ENCODE assay signal across 12 mouse cellular contexts in the genomic region with DNA sequence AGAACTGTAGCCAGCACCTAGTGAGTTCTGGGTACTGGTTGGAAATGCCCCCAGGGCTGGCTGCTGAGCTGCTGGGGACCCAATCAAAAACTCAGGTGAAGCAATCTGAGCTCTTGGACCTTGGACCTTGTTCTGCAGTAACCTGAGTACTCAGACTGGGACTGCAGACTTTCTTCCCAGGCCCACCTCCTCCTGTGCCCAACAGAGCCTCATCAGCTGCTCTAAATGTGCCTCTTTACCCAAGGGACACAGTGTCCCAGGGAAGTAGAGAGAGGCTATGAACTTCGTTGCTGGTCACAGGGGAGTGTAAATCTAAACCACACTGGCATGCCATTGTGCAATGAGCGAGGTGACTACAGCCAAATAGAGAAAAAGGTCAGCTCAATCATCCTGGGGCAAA.
A peak's percentile ranks its signal among the peaks of the same experiment; 100 is the strongest.
DNase-seq lines count a peak whose midpoint lies in the region; ATAC-seq and TF ChIP-seq lines count a peak whose summit lies in the region.
"Had no signal": no experiment of that assay in that cellular context is flagged by ENCODE, and none has a peak within 500 bp of the region (broad histone marks: within the 10 kb centered on the region; RNA-seq: fewer than 3 reads in every experiment).

No protein-coding gene starts in this region.

- H3K9me3 ChIP-seq in liver, embryonic 12.5 days (replicated peaks): no peaks in the 10 kb centered on the region
- H3K9me3 ChIP-seq: lung, embryonic 15.5 days had no signal

- intact Hi-C loops in left cerebral cortex, postnatal 36 days (cut with DNase I): no loop called here
- intact Hi-C loops in heart, postnatal 10 days (cut with DNase I): no loop called here

- no peak overlapping the region for H3K4me3 ChIP-seq in kidney, adult 2 months (ENCODE audit: insufficient read depth, low read depth, low read length)
- H3K4me3 ChIP-seq in liver, embryonic 12.5 days: no peak overlapping the region
- H3K4me3 ChIP-seq: lung, embryonic 15.5 days had no signal

- H3K4me1 ChIP-seq in kidney, adult 2 months (ENCODE audit: control insufficient read depth, insufficient read depth, low read length): peaks cover 23% of the 10 kb centered on the region
- no peaks in the 10 kb centered on the region for H3K4me1 ChIP-seq in liver, embryonic 12.5 days

- WGBS in kidney, adult 2 months: 21% methylated on average over 2 of the region's 2 CpGs
- WGBS in liver, embryonic 12.5 days (ENCODE audit: insufficient replicate concordance): 22% methylated on average over 2 of the region's 2 CpGs

- no peak overlapping the region for H3K9ac ChIP-seq in liver, embryonic 12.5 days
- H3K9ac ChIP-seq: lung, embryonic 15.5 days had no signal

- TF ChIP-seq CTCF in kidney, adult 2 months (conservative IDR thresholded peaks at IDR 0.05; ENCODE audit: insufficient read depth, insufficient read length, low read depth, low read length): 0 out of 2 replicates have a peak, but pooled peaks have one; percentile 0

- ATAC-seq in liver, embryonic 12.5 days: peak; percentile 51

- H3K27ac ChIP-seq in kidney, adult 2 months (ENCODE audit: insufficient read depth, low read depth, low read length): peak overlapping the region; percentile 71
- H3K27ac ChIP-seq in liver, embryonic 12.5 days: no peak overlapping the region
- H3K27ac ChIP-seq: lung, embryonic 15.5 days had no signal

- H3K27me3 ChIP-seq in kidney, adult 2 months (replicated peaks; ENCODE audit: control insufficient read depth, insufficient read depth, low read length): no peaks in the 10 kb centered on the region
- no peaks in the 10 kb centered on the region for H3K27me3 ChIP-seq in liver, embryonic 12.5 days (replicated peaks)

- no peaks in the 10 kb centered on the region for H3K36me3 ChIP-seq in kidney, adult 2 months (ENCODE audit: control insufficient read depth, insufficient read depth, low read length)
- no peaks in the 10 kb centered on the region for H3K36me3 ChIP-seq in liver, embryonic 12.5 days
- H3K36me3 ChIP-seq: lung, embryonic 15.5 days had no signal

- TF ChIP-seq POLR2A in kidney, adult 2 months (IDR thresholded peaks at IDR 0.05; ENCODE audit: low read depth, low read length): no peak

- DNase-seq in adrenal gland, adult 2 months: peak; percentile 55
- DNase-seq in adrenal gland, postnatal 25 days: no peak
- peak; percentile 30 for DNase-seq in 3134 (ENCODE audit: extremely low read depth, insufficient read length, low spot score)
- DNase-seq in kidney, adult 2 months: peak; percentile 94
- DNase-seq in left cerebral cortex, postnatal 36 days (ENCODE audit: low spot score in 2 of 2): no peak
- no peak for DNase-seq in cerebellum, adult 9-11 months
- no peak for DNase-seq in heart, postnatal 10 days
- DNase-seq: cerebellum, adult 11 months; spleen, adult 18-20 months; thymus, adult 2 months had no signal

- H3K4me2 ChIP-seq in liver, embryonic 12.5 days: no peak overlapping the region
- H3K4me2 ChIP-seq: lung, embryonic 15.5 days had no signal

Comparison
In these comparisons a context has a peak if more than half of its experiments do, and no peak if none do; other contexts are left out.
1. DNase-seq: peak in adrenal gland, adult 2 months (single experiment), 3134 (single experiment) and kidney, adult 2 months (single experiment); none in adrenal gland, postnatal 25 days (single experiment), left cerebral cortex, postnatal 36 days (0 of 2), cerebellum, adult 9-11 months (single experiment) and heart, postnatal 10 days (0 of 2).